Mouse (Mus musculus) limb, embryonic 15.5 days (tissue): Measurements from ENCODE around the gene Gm9821. TPM values are rescaled to one million over a fixed set of nuclear protein-coding genes. Genes with fewer than 3 reads are reported as not detected.

Experiments used
- ATAC-seq: fragments of 200-750 bp; cut with Nextera tagmentation; 2 replicates; pipeline ENCODE4 v1.8.0; 2017; ENCODE audit warnings: low read depth, moderate TSS enrichment; ENCODE audit not compliant: insufficient number of reproducible peaks, low FRiP score, low TSS enrichment
- H3K27ac ChIP-seq: fragments of 300-500 bp; sonication (generic); 2 replicates; pipeline ENCODE4 v1.5.1; 2015; ENCODE audit warnings: moderate library complexity, mild to moderate bottlenecking, inconsistent platforms
- H3K27me3 ChIP-seq: fragments of 300-500 bp; sonication (generic); 2 replicates; pipeline ENCODE4 v1.6.1; 2015; ENCODE audit warnings: inconsistent platforms
- H3K36me3 ChIP-seq: fragments of 300-500 bp; sonication (generic); 2 replicates; pipeline ENCODE4 v1.6.1; 2015; ENCODE audit warnings: inconsistent platforms
- H3K4me1 ChIP-seq: fragments of 300-500 bp; sonication (generic); 2 replicates; pipeline ENCODE4 v1.6.1; 2015; ENCODE audit warnings: inconsistent platforms
- H3K4me2 ChIP-seq: fragments of 300-500 bp; sonication (generic); 2 replicates; pipeline ENCODE4 v1.6.1; 2015; ENCODE audit warnings: mild to moderate bottlenecking, inconsistent platforms
- H3K4me3 ChIP-seq: fragments of 300-500 bp; sonication (generic); 2 replicates; pipeline ENCODE4 v1.5.1; 2015; ENCODE audit warnings: mild to moderate bottlenecking, inconsistent platforms
- H3K9ac ChIP-seq: fragments of 300-500 bp; sonication (generic); 2 replicates; pipeline ENCODE4 v1.6.1; 2015; ENCODE audit warnings: inconsistent platforms
- H3K9me3 ChIP-seq: fragments of 300-500 bp; sonication (generic); 2 replicates; pipeline ENCODE4 v1.6.1; 2016; ENCODE audit warnings: inconsistent platforms
- WGBS: fragments of 180-500 bp; shearing (Covaris S2); methylation state at CpG from one replicate; pipeline ENCODE4 v1.1.7; 2015; 5-methylcytosine and 5-hydroxymethylcytosine counted together
- polyA plus RNA-seq: library from polyadenylated mRNA; unstranded; fragments of >200 nt; fragmentation: Nextera tagmentation; extraction: Ambion mirVana; gene quantifications from 2 replicates; pipeline ENCODE4 v1.2.1, GENCODE M21; 2015

Gene Gm9821
- polyA plus RNA-seq, 1 experiment from 2014 or later: 0.45 TPM

- no peaks in the 10 kb centered on the region for H3K9me3 ChIP-seq
- no peak overlapping the region for H3K27ac ChIP-seq
- WGBS: 87% methylated on average over 7 of the region's 7 CpGs
- no peak overlapping the region for H3K9ac ChIP-seq
- H3K4me1 ChIP-seq: peaks cover 20% of the 10 kb centered on the region
- H3K27me3 ChIP-seq: no peaks in the 10 kb centered on the region
- peaks cover 76% of the 10 kb centered on the region for H3K36me3 ChIP-seq
- H3K4me3 ChIP-seq: no peak overlapping the region
- H3K4me2 ChIP-seq: no peak overlapping the region
- ATAC-seq: no peak
Observed at GRCm38 (mm10) chr2:91936154-91936553, 9.3 kb upstream of the Gm9821 start.

- ATAC-seq: no peak
- Histone ChIP-seq H3K36me3 (peaks cover 64% of the 10 kb centered on the region), H3K4me3 (no peak overlapping the region)
Observed at GRCm38 (mm10) chr2:91939303-91939935, 6.1 kb upstream of the Gm9821 start.

GRCm38 (mm10) chr2:91942356-91942755 is 3.1 kb upstream of the Gm9821 start:
- peaks cover 35% of the 10 kb centered on the region for H3K36me3 ChIP-seq
- 78% methylated on average over 6 of the region's 6 CpGs for WGBS

More at GRCm38 (mm10) chr2:91939303-91939935, 6.1 kb upstream of the Gm9821 start:
- Histone ChIP-seq H3K27me3 (no peaks in the 10 kb centered on the region), H3K4me2 (no peak overlapping the region), H3K9ac (no peak overlapping the region), H3K27ac (no peak overlapping the region), H3K9me3 (no peaks in the 10 kb centered on the region), H3K4me1 (peaks cover 4% of the 10 kb centered on the region)
- 87% methylated on average over 15 of the region's 15 CpGs for WGBS

DNA sequence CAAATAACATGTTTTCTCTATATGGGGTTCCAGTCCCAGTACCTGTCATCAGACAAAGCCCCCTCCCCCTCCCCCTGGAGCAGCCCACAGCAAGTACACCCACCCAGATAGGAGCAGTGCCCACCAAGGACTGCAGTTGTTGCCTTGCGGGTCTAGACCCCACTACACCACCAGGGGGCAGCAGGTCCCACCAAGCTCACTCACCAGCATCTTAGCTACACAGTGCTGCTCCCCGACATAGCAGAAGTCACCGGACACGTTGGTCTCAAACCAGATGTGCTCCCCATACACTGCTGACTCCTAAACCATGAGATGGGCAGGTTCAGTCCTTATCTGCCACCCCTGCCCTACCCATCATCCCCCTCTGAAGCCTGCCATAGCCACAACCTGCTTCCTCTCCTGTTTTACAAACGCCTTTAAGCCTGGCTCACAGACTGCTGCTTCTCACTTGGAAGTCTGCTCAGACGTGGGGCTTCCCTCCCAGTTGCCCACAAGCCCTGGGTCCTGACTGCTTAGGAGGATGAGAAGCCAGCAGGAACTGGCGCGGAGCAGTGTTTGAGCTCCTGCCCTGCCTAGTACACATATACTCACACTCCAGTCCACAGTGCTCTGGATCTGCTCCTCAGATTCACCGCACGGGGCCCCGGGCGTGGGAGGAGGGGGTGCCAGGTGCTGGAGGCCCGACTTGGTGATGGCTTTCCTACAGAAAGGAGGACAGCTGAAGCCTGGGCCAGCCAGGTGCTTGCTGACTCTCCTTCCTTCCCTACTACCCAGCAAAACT is 1.1 kb upstream of the Gm9821 start:
- WGBS: 41% methylated on average over 13 of the region's 13 CpGs
- H3K9me3 ChIP-seq: no peaks in the 10 kb centered on the region
- H3K9ac ChIP-seq: no peak overlapping the region
- peak overlapping the region; percentile 47; the same call in 1 of the 2 replicates for H3K27ac ChIP-seq
- no peak overlapping the region for H3K4me3 ChIP-seq
- H3K4me1 ChIP-seq: peaks cover 42% of the 10 kb centered on the region
- ATAC-seq: peak; percentile 36; the same call in 1 of the 2 replicates
- H3K4me2 ChIP-seq: no peak overlapping the region
- H3K36me3 ChIP-seq: peaks cover 15% of the 10 kb centered on the region
- H3K27me3 ChIP-seq: no peaks in the 10 kb centered on the region

More at GRCm38 (mm10) chr2:91942356-91942755, 3.1 kb upstream of the Gm9821 start:
- Histone ChIP-seq H3K4me3 (no peak overlapping the region), H3K27ac (no peak overlapping the region), H3K4me1 (peaks cover 25% of the 10 kb centered on the region), H3K4me2 (no peak overlapping the region), H3K9me3 (no peaks in the 10 kb centered on the region), H3K27me3 (no peaks in the 10 kb centered on the region), H3K9ac (no peak overlapping the region)
- no peak for ATAC-seq

GRCm38 (mm10) chr2:91946836-91947235 is 1.3 kb downstream of the Gm9821 start:
- Histone ChIP-seq H3K9me3 (no peaks in the 10 kb centered on the region), H3K4me1 (peaks cover 57% of the 10 kb centered on the region), H3K27me3 (no peaks in the 10 kb centered on the region), H3K9ac (no peak overlapping the region), H3K27ac (no peak overlapping the region), H3K36me3 (no peaks in the 10 kb centered on the region; the same call in 1 of the 2 replicates), H3K4me3 (no peak overlapping the region), H3K4me2 (no peak overlapping the region)
- no peak for ATAC-seq
- WGBS: 59% methylated on average over 6 of the region's 6 CpGs

GRCm38 (mm10) chr2:91947397-91948150 is 2.1 kb downstream of the Gm9821 start:
- no peak overlapping the region for H3K4me2 ChIP-seq
- 55% methylated on average over 11 of the region's 11 CpGs for WGBS
- H3K27ac ChIP-seq: peak overlapping the region; percentile 57
- H3K27me3 ChIP-seq: no peaks in the 10 kb centered on the region
- H3K9me3 ChIP-seq: no peaks in the 10 kb centered on the region
- H3K36me3 ChIP-seq: no peaks in the 10 kb centered on the region; the same call in 1 of the 2 replicates
- no peak overlapping the region for H3K9ac ChIP-seq
- peaks cover 57% of the 10 kb centered on the region for H3K4me1 ChIP-seq
- H3K4me3 ChIP-seq: no peak overlapping the region
- no peak for ATAC-seq

DNA sequence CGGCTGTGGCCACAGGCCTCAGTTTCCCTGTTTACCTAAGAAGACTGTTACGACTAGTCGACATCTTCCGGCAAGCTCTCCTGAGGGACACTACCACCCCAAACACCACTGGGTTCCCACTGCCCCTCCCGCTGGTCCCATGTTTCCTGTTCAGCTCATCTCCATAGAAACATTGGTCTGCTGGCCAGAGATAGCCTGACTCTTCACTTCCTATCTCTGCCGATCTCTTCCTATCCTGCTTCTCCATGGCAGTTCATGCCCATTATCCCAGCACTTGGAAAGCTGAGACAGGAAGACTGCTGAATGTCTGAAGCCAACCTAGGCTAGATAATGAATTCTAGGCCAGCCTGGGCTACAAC is 2.6 kb downstream of the Gm9821 start:
- Histone ChIP-seq H3K27me3 (no peaks in the 10 kb centered on the region), H3K9ac (no peak overlapping the region), H3K27ac (peak overlapping the region; percentile 33; the same call in 1 of the 2 replicates), H3K4me2 (no peak overlapping the region), H3K4me1 (peaks cover 57% of the 10 kb centered on the region), H3K4me3 (no peak overlapping the region), H3K36me3 (no peaks in the 10 kb centered on the region; the same call in 1 of the 2 replicates), H3K9me3 (no peaks in the 10 kb centered on the region)
- no peak for ATAC-seq
- 73% methylated on average over 6 of the region's 6 CpGs for whole genome bisulfite sequencing

DNA sequence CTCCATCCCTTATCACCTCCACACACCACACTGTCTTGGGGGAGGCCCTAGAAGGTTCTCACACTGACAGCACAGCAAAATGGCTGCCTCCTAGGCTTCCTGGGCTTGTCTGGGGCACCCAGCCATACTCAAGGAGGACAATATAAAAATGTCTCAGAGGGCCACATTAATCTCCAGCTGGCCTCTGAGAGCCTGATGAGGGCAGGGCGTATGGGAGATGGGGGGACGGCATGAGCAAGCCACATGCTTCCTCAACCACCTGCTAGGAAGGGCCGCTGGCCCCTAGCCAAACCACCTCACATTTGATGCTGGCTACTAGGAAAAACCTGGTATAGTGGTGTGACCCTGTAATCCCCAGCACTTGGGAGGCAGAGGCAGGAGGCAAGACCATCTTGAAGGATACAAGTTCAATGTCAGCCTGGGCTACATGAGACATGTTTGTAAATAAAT is 3.3 kb downstream of the Gm9821 start:
- no peak overlapping the region for H3K4me3 ChIP-seq
- H3K4me2 ChIP-seq: no peak overlapping the region
- H3K36me3 ChIP-seq: no peaks in the 10 kb centered on the region; the same call in 1 of the 2 replicates
- H3K9me3 ChIP-seq: no peaks in the 10 kb centered on the region
- peaks cover 60% of the 10 kb centered on the region for H3K4me1 ChIP-seq
- H3K27me3 ChIP-seq: no peaks in the 10 kb centered on the region
- no peak overlapping the region for H3K9ac ChIP-seq
- WGBS: 52% methylated on average over 3 of the region's 3 CpGs
- no peak for ATAC-seq
- H3K27ac ChIP-seq: no peak overlapping the region

DNA sequence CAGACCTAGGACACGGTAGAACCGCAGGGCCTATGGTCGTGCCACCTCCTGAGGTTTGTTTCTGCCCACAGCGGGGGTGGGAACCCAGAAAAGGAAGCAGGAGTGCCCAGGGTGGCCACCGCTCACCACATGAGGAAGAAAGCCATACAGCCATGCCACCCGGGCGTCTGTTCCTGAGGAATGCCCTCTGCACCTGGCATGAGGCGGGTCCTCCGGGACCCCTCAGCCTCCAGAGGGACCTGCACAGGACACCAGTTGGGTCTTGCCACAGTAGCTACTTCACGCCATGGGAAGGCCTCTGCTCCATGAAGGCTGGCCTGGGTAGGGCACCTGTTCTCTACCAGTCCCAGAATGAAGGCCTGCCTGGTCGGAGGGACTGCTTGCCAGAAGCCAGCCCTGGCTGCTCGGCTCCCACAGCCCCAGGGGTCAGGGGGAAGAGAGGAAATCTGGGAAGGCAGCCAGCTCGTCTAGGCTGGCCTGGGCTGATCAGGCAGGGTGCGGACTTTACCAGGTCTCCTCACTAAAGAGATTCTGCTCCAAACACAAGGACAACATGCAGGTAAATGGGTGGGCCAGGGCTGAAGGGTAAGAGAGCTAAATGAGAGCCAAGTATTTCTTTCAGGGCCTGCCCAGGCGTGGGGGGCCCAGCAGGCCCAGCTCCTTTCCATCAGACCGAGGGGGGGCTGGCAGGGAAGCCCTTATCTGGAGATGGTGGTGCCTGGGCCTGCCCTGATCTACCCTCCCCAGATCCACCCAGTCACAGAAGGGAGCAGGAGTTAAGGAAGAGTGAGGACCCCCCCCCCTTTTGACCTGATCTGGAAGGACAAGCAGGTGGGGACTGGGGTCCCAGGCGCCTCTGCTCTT is 4.1 kb downstream of the Gm9821 start:
- H3K27ac ChIP-seq: peak overlapping the region; percentile 69
- peaks cover 58% of the 10 kb centered on the region for H3K4me1 ChIP-seq
- H3K4me2 ChIP-seq: peak overlapping the region; percentile 31
- no peaks in the 10 kb centered on the region for H3K27me3 ChIP-seq
- no peak overlapping the region for H3K9ac ChIP-seq
- WGBS: 59% methylated on average over 17 of the region's 17 CpGs
- no peaks in the 10 kb centered on the region; the same call in 1 of the 2 replicates for H3K36me3 ChIP-seq
- H3K9me3 ChIP-seq: no peaks in the 10 kb centered on the region
- ATAC-seq: peak; percentile 30; the same call in 1 of the 2 replicates
- H3K4me3 ChIP-seq: peak overlapping the region; percentile 16

GRCm38 (mm10) chr2:91950275-91951085 is 5.0 kb downstream of the Gm9821 start:
- Histone ChIP-seq H3K4me2 (peak overlapping the region; percentile 31), H3K9ac (no peak overlapping the region), H3K9me3 (no peaks in the 10 kb centered on the region), H3K27ac (peak overlapping the region; percentile 69), H3K36me3 (no peaks in the 10 kb centered on the region; the same call in 1 of the 2 replicates), H3K4me1 (peaks cover 56% of the 10 kb centered on the region), H3K4me3 (peak overlapping the region; percentile 16), H3K27me3 (no peaks in the 10 kb centered on the region)
- ATAC-seq: peak; percentile 27; the same call in 1 of the 2 replicates
- 13% methylated on average over 15 of the region's 15 CpGs for WGBS
